Mouse (Mus musculus): ENCODE results near the gene Nlrp6. TPM values are rescaled to one million over a fixed set of nuclear protein-coding genes. Genes with fewer than 3 reads are reported as not detected.
"Not testable (repeated sequence)": the region's sequence is repeated elsewhere in the genome, so short reads cannot be mapped to it uniquely, and the experiment has no call there.

The Nlrp6 gene
- polyA plus RNA-seq, 1 experiment from 2014 or later, result 0.06 TPM

DNA sequence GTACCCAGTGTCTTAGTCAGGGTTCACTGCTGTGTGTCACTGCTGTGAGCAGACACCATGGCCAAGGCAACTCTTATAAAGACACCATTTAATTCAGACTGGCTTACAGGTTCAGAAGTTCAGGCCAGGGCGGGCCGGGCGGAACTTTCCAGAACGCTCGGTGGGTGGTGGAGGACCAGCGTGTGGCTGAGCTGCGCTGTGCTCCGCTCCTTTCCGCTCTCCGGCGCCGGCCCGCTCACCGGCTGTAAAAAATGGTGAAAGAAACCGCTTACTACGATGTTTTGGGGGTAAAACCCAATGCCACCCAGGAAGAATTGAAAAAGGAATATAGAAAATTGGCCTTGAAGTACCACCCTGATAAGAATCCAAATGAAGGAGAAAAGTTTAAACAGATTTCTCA is 30.1 kb upstream of the Nlrp6 start:
- H3K9ac ChIP-seq (ENCODE audit: low read depth, low read length); H3K9me3 ChIP-seq (ENCODE audit: control insufficient read depth, low read length); H3K36me3 ChIP-seq (ENCODE audit: control insufficient read depth, insufficient read depth, low read length); H3K4me2 ChIP-seq (replicated peaks; ENCODE audit: low read depth, low read length); H3K27ac ChIP-seq (ENCODE audit: low read depth, low read length); H3K27me3 ChIP-seq (ENCODE audit: control insufficient read depth, insufficient read depth, low read length); H3K4me3 ChIP-seq (ENCODE audit: low read depth, low read length); DNase-seq (ENCODE audit: low spot score); H3K4me1 ChIP-seq (replicated peaks; ENCODE audit: control insufficient read depth, insufficient read depth, low read length); ATAC-seq (ENCODE audit: low FRiP score): not testable (repeated sequence)
- 94% methylated on average over 16 of the region's 16 CpGs for WGBS

DNA sequence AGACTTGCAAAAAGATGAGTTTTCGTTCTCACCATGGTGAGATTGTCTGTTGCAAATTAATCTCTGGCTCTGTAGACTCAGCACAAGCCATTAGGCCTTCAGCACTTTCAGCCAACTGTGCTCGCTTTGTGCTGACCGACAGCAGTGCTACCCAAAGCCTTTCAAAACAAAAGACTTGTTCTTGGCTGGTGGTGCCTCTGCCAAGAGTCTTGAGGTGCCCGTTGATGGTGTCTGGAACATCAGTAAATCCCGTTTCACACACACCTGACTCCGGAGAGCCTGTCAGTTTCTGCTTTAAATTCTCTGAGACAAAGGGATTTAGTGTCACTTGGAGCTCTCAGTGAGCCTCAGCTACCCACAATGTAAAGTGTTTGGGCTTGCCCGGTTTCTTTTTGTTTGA is 26.7 kb upstream of the Nlrp6 start:
- no peak for ATAC-seq (ENCODE audit: low FRiP score)
- peaks cover 18% of the 10 kb centered on the region for H3K36me3 ChIP-seq (ENCODE audit: control insufficient read depth, insufficient read depth, low read length)
- DNase-seq (ENCODE audit: low spot score), result no peak
- no peak overlapping the region for H3K9ac ChIP-seq (ENCODE audit: low read depth, low read length)
- H3K4me2 ChIP-seq (replicated peaks; ENCODE audit: low read depth, low read length), result no peak overlapping the region
- no peak overlapping the region for H3K4me3 ChIP-seq (ENCODE audit: low read depth, low read length)
- no peaks in the 10 kb centered on the region for H3K4me1 ChIP-seq (replicated peaks; ENCODE audit: control insufficient read depth, insufficient read depth, low read length)
- WGBS, result 88% methylated on average over 7 of the region's 7 CpGs
- H3K27ac ChIP-seq (ENCODE audit: low read depth, low read length), result no peak overlapping the region
- H3K9me3 ChIP-seq (ENCODE audit: control insufficient read depth, low read length), result no peaks in the 10 kb centered on the region
- no peaks in the 10 kb centered on the region for H3K27me3 ChIP-seq (ENCODE audit: control insufficient read depth, insufficient read depth, low read length)

DNA sequence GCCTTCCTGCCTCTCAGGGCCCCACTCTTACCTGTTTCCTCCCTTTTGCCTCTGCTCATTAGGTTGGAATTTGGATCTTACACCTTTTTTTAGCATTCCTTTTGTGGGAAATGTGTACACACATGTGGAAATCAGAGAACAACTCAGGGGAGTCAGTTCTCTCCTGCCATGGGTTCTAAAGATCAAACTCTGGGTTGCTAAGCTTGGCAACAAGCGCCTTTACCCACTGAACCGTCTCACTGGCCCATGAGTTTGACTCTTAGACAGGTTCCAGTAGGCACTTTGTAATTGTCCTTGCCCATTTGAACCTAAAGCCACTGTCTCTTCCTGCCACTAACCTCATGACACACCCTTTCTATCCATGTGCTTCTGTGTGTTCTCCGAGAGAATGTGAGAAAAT is 26.1 kb upstream of the Nlrp6 start:
- H3K36me3 ChIP-seq (ENCODE audit: control insufficient read depth, insufficient read depth, low read length), result peaks cover 18% of the 10 kb centered on the region; the same call in 1 of the 2 replicates
- ATAC-seq (ENCODE audit: low FRiP score), result no peak

GRCm38 (mm10) chr7:140897863-140898262 is 22.8 kb upstream of the Nlrp6 start:
- no peak for DNase-seq (ENCODE audit: low spot score)
- 89% methylated on average over 7 of the region's 7 CpGs for WGBS
- H3K27me3 ChIP-seq (ENCODE audit: control insufficient read depth, insufficient read depth, low read length), result no peaks in the 10 kb centered on the region
- no peaks in the 10 kb centered on the region for H3K9me3 ChIP-seq (ENCODE audit: control insufficient read depth, low read length)
- no peaks in the 10 kb centered on the region for H3K4me1 ChIP-seq (replicated peaks; ENCODE audit: control insufficient read depth, insufficient read depth, low read length)
- no peak for ATAC-seq (ENCODE audit: low FRiP score)
- H3K4me3 ChIP-seq (ENCODE audit: low read depth, low read length), result no peak overlapping the region
- no peak overlapping the region for H3K9ac ChIP-seq (ENCODE audit: low read depth, low read length)
- H3K4me2 ChIP-seq (replicated peaks; ENCODE audit: low read depth, low read length), result no peak overlapping the region
- H3K27ac ChIP-seq (ENCODE audit: low read depth, low read length), result no peak overlapping the region
- peaks cover 12% of the 10 kb centered on the region; the same call in 1 of the 2 replicates for H3K36me3 ChIP-seq (ENCODE audit: control insufficient read depth, insufficient read depth, low read length)

More for the DNA sequence above, 26.1 kb upstream of the Nlrp6 start:
- no peak overlapping the region for H3K4me3 ChIP-seq (ENCODE audit: low read depth, low read length)
- H3K4me2 ChIP-seq (replicated peaks; ENCODE audit: low read depth, low read length), result no peak overlapping the region
- 95% methylated on average over 3 of the region's 3 CpGs for WGBS
- no peak overlapping the region for H3K27ac ChIP-seq (ENCODE audit: low read depth, low read length)
- H3K27me3 ChIP-seq (ENCODE audit: control insufficient read depth, insufficient read depth, low read length), result no peaks in the 10 kb centered on the region
- no peak overlapping the region for H3K9ac ChIP-seq (ENCODE audit: low read depth, low read length)
- no peak for DNase-seq (ENCODE audit: low spot score)
- no peaks in the 10 kb centered on the region for H3K4me1 ChIP-seq (replicated peaks; ENCODE audit: control insufficient read depth, insufficient read depth, low read length)
- H3K9me3 ChIP-seq (ENCODE audit: control insufficient read depth, low read length), result no peaks in the 10 kb centered on the region

DNA sequence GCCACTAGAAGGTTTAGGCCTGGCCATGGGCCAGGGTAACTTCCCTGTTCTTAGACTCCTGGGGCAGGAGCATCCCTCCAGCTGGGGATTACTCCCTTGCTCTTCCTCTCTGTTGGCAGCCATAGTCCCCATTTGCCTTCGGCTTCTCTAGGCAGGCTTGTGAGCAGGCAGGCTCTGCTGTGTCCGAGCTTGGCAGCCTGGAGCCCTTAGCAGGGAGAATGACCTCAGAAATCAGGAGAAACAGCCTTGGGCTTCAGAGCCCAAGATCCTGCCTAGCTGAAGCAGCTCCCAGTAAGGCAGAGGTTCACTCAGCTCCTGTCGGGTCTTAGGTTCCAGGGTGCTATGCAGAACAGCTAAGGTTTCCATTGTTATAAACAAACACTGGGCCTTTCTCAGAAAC is 21.6 kb upstream of the Nlrp6 start:
- Histone ChIP-seq H3K4me2 (replicated peaks; ENCODE audit: low read depth, low read length) (no peak overlapping the region), H3K9ac (ENCODE audit: low read depth, low read length) (no peak overlapping the region), H3K4me3 (ENCODE audit: low read depth, low read length) (no peak overlapping the region), H3K27me3 (ENCODE audit: control insufficient read depth, insufficient read depth, low read length) (no peaks in the 10 kb centered on the region), H3K36me3 (ENCODE audit: control insufficient read depth, insufficient read depth, low read length) (peaks cover 11% of the 10 kb centered on the region; the same call in 1 of the 2 replicates), H3K4me1 (replicated peaks; ENCODE audit: control insufficient read depth, insufficient read depth, low read length) (no peaks in the 10 kb centered on the region), H3K9me3 (ENCODE audit: control insufficient read depth, low read length) (no peaks in the 10 kb centered on the region), H3K27ac (ENCODE audit: low read depth, low read length) (no peak overlapping the region)
- DNase-seq (ENCODE audit: low spot score) (no peak), ATAC-seq (ENCODE audit: low FRiP score) (no peak)
- WGBS, result 73% methylated on average over 3 of the region's 3 CpGs

GRCm38 (mm10) chr7:140900220-140900619 is 20.5 kb upstream of the Nlrp6 start, which contains the start of gene Cox8b:
TSS of gene Cox8b (minus strand) at chr7:140900446.
- Histone ChIP-seq H3K9ac (ENCODE audit: low read depth, low read length) (no peak within 1 kb of the TSS), H3K4me3 (ENCODE audit: low read depth, low read length) (no peak within 1 kb of the TSS), H3K36me3 (ENCODE audit: control insufficient read depth, insufficient read depth, low read length) (peaks cover 8% of the 10 kb centered on the region; the same call in 1 of the 2 replicates), H3K4me1 (replicated peaks; ENCODE audit: control insufficient read depth, insufficient read depth, low read length) (no peaks in the 10 kb centered on the region), H3K27me3 (ENCODE audit: control insufficient read depth, insufficient read depth, low read length) (no peaks in the 10 kb centered on the region), H3K27ac (ENCODE audit: low read depth, low read length) (no peak within 1 kb of the TSS), H3K9me3 (ENCODE audit: control insufficient read depth, low read length) (no peaks in the 10 kb centered on the region), H3K4me2 (replicated peaks; ENCODE audit: low read depth, low read length) (no peak within 1 kb of the TSS)
- DNase-seq (ENCODE audit: low spot score) (no peak), ATAC-seq (ENCODE audit: low FRiP score) (no peak)
- 80% methylated on average over 10 of the region's 10 CpGs for WGBS

DNA sequence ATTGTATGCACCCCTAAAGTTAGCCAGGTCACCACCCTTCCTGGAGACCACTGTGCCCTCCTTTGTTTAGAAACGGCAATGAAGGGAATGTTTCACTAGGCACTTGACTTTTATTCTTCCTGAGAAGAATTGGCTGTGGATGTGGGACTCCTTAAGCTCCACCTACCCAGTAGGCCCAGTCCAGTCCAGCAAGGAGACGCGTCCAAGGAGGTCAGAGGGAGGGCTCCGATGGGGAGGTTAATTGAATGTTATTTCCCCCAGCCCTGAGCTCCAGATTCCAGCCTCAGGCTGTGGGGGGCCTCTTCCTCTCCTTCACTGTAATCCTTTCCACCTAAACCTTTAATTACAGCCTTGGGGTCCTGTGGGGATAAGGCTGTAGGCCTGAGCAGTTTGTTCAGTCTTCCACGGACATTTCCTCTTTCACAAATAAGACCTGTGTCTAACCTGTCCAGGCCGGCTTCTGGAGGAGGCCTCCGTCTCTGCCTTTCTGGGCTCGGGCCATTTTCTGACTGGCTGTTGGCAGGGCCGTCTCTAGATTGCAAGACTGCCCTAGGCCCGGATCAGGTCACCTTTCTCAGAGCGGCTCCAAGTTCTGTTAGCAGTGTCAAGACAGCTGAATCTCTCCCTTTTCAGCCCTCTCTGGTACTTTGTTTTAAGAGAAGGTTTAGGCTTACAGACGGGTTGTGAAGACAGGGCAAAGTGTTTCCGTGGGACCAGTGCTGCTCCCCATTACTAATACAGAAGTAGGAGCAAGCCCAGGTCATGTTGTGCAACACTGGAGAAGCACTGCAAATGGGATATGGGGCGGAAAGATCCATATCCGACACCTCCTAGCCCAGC is 18.4 kb upstream of the Nlrp6 start:
- H3K27ac ChIP-seq (ENCODE audit: low read depth, low read length), result no peak overlapping the region
- WGBS, result 79% methylated on average over 15 of the region's 15 CpGs

DNA sequence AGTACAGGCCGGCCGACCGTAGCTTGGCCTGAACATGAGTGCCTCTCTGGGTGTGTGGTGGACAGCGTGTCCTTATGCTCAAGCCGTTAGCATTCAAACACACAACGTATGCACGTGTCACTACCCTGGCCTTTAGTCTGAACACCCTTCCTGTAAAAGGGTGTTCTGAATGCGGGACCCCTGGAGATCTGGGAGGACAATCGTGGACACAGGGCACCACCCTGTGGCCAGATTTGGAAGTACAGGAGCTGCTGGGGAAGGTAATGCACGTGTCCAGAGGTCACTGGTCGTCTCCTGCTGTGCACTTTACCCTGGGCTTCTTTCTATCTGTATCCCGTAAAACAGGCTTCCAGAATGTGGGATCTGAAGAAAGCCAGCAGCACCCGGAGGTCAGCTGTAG is 17.5 kb upstream of the Nlrp6 start:
- H3K4me1 ChIP-seq (replicated peaks; ENCODE audit: control insufficient read depth, insufficient read depth, low read length), result no peaks in the 10 kb centered on the region
- ATAC-seq (ENCODE audit: low FRiP score) (peak; percentile 63), DNase-seq (ENCODE audit: low spot score) (peak; percentile 90)
- no peaks in the 10 kb centered on the region for H3K36me3 ChIP-seq (ENCODE audit: control insufficient read depth, insufficient read depth, low read length)
- no peaks in the 10 kb centered on the region for H3K9me3 ChIP-seq (ENCODE audit: control insufficient read depth, low read length)
- no peak overlapping the region for H3K4me3 ChIP-seq (ENCODE audit: low read depth, low read length)
- H3K27me3 ChIP-seq (ENCODE audit: control insufficient read depth, insufficient read depth, low read length), result no peaks in the 10 kb centered on the region
- H3K4me2 ChIP-seq (replicated peaks; ENCODE audit: low read depth, low read length), result no peak overlapping the region
- no peak overlapping the region for H3K9ac ChIP-seq (ENCODE audit: low read depth, low read length)
- 24% methylated on average over 13 of the region's 13 CpGs for WGBS
- H3K27ac ChIP-seq (ENCODE audit: low read depth, low read length), result no peak overlapping the region

More for the DNA sequence above, 18.4 kb upstream of the Nlrp6 start:
- H3K9ac ChIP-seq (ENCODE audit: low read depth, low read length), result no peak overlapping the region
- DNase-seq (ENCODE audit: low spot score) (no peak), ATAC-seq (ENCODE audit: low FRiP score) (no peak)
- no peaks in the 10 kb centered on the region for H3K4me1 ChIP-seq (replicated peaks; ENCODE audit: control insufficient read depth, insufficient read depth, low read length)
- H3K4me3 ChIP-seq (ENCODE audit: low read depth, low read length), result no peak overlapping the region
- H3K36me3 ChIP-seq (ENCODE audit: control insufficient read depth, insufficient read depth, low read length), result peaks cover 6% of the 10 kb centered on the region; the same call in 1 of the 2 replicates
- H3K27me3 ChIP-seq (ENCODE audit: control insufficient read depth, insufficient read depth, low read length), result no peaks in the 10 kb centered on the region
- no peaks in the 10 kb centered on the region for H3K9me3 ChIP-seq (ENCODE audit: control insufficient read depth, low read length)
- no peak overlapping the region for H3K4me2 ChIP-seq (replicated peaks; ENCODE audit: low read depth, low read length)

DNA sequence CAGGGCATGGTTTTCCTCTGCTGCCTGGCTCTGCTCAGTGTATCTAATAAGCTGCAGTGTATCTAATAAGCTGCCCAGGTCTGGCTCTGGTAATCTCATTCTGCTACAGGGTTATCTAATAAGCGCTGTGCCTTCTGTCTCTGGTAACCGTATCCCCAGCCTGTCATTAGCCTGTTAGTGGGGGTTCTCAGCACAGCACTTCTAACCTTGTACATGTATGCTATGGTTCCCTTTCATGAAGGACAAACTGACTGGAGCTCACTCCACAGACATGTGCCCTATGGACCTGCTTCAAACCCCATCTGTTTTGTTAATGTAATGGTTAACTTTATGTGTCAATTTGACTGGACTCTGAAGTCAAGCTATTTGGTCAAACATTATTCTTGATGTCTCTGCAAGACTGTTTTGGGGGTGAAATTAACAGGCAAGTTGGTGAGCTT is 15.0 kb upstream of the Nlrp6 start:
- DNase-seq (ENCODE audit: low spot score) (no peak), ATAC-seq (ENCODE audit: low FRiP score) (no peak)
- H3K4me2 ChIP-seq (replicated peaks; ENCODE audit: low read depth, low read length), result no peak overlapping the region
- no peak overlapping the region for H3K9ac ChIP-seq (ENCODE audit: low read depth, low read length)
- H3K27ac ChIP-seq (ENCODE audit: low read depth, low read length), result no peak overlapping the region
- H3K27me3 ChIP-seq (ENCODE audit: control insufficient read depth, insufficient read depth, low read length), result no peaks in the 10 kb centered on the region
- H3K4me3 ChIP-seq (ENCODE audit: low read depth, low read length), result no peak overlapping the region
- WGBS, result 79% methylated on average over 2 of the region's 2 CpGs
- no peaks in the 10 kb centered on the region for H3K9me3 ChIP-seq (ENCODE audit: control insufficient read depth, low read length)
- H3K36me3 ChIP-seq (ENCODE audit: control insufficient read depth, insufficient read depth, low read length), result no peaks in the 10 kb centered on the region
- no peaks in the 10 kb centered on the region for H3K4me1 ChIP-seq (replicated peaks; ENCODE audit: control insufficient read depth, insufficient read depth, low read length)
